In the genomic region with DNA sequence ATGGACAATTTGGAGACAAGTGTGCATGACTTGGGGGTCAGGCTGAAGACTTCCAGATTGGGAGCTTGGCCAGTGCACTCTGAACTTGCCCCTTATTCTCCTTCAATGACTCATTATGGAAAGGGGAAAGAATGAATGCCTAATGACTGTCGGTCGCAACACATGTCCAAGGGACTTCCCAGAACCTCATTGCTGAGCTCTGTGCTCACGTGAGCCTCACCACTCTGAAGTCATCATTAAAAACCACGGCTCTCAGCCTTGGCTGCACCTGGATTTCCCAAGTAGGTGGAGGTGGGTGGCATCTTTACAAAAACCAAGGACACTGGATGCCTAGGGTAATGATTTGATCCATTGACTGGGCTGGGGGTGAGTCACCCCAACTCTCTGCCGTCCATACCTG, we compare ENCODE assay signal across 16 mouse cellular contexts. TPM values are rescaled to one million over a fixed set of nuclear protein-coding genes. Genes with fewer than 3 reads are reported as not detected.
A peak's percentile ranks its signal among the peaks of the same experiment; 100 is the strongest.
DNase-seq lines count a peak whose midpoint lies in the region; ATAC-seq lines count a peak whose summit lies in the region.
"Had no signal": no experiment of that assay in that cellular context is flagged by ENCODE, and none has a peak within 500 bp of the region (broad histone marks: within the 10 kb centered on the region; RNA-seq: fewer than 3 reads in every experiment).

No protein-coding gene starts in this region.

- 79% methylated on average over 5 of the region's 5 CpGs for WGBS in embryonic facial prominence, embryonic 14.5 days
- WGBS in embryonic facial prominence, embryonic 10.5 days, result 89% methylated on average over 5 of the region's 5 CpGs
- WGBS in lung, embryonic 15.5 days, result 82% methylated on average over 5 of the region's 5 CpGs
- whole genome bisulfite sequencing in intestine, embryonic 16.5 days, result 83% methylated on average over 5 of the region's 5 CpGs
- 92% methylated on average over 5 of the region's 5 CpGs for WGBS in midbrain, embryonic 10.5 days

- H3K4me1 ChIP-seq in embryonic facial prominence, embryonic 14.5 days (ENCODE audit: control insufficient read depth, insufficient read depth, low read length), result peaks cover 30% of the 10 kb centered on the region
- H3K4me1 ChIP-seq in embryonic facial prominence, embryonic 10.5 days, result peaks cover 32% of the 10 kb centered on the region
- H3K4me1 ChIP-seq in lung, embryonic 15.5 days, result peaks cover 45% of the 10 kb centered on the region
- H3K4me1 ChIP-seq in intestine, embryonic 16.5 days (ENCODE audit: control insufficient read depth, insufficient read depth, low read length), result peaks cover 24% of the 10 kb centered on the region
- peaks cover 16% of the 10 kb centered on the region; the same call in 1 of the 2 replicates for H3K4me1 ChIP-seq in midbrain, embryonic 10.5 days

- no peak for DNase-seq in embryonic facial prominence, embryonic 14.5 days (ENCODE audit: low spot score)
- no peak for DNase-seq in embryonic facial prominence, embryonic 10.5 days (ENCODE audit: low spot score)
- DNase-seq in lung, adult 18-20 months, result no peak
- DNase-seq in spleen, postnatal 14 days (ENCODE audit: low spot score in 2 of 2), result no peak
- no peak for DNase-seq in midbrain, embryonic 10.5 days (ENCODE audit: low spot score)
- DNase-seq in urinary bladder, postnatal 4 days (ENCODE audit: low spot score in 2 of 2), result no peak
- DNase-seq: cerebellum, postnatal 10 days; gastrocnemius, postnatal 25 days; layer of hippocampus, postnatal 36 days; right cerebral cortex, postnatal 14 days had no signal

- no peaks in the 10 kb centered on the region for H3K9me3 ChIP-seq in embryonic facial prominence, embryonic 14.5 days (ENCODE audit: control insufficient read depth, low read length)
- H3K9me3 ChIP-seq in embryonic facial prominence, embryonic 10.5 days, result no peaks in the 10 kb centered on the region
- no peaks in the 10 kb centered on the region for H3K9me3 ChIP-seq in lung, embryonic 15.5 days
- H3K9me3 ChIP-seq in intestine, embryonic 16.5 days (ENCODE audit: control insufficient read depth, low read length), result no peaks in the 10 kb centered on the region
- H3K9me3 ChIP-seq in midbrain, embryonic 10.5 days (replicated peaks), result no peaks in the 10 kb centered on the region
- H3K9me3 ChIP-seq: embryonic facial prominence, embryonic 12.5 days; heart, embryonic 13.5 days; hindbrain, embryonic 10.5 days had no signal

- no peak overlapping the region for H3K4me2 ChIP-seq in embryonic facial prominence, embryonic 14.5 days (ENCODE audit: low read depth, low read length)
- no peak overlapping the region for H3K4me2 ChIP-seq in lung, embryonic 15.5 days
- H3K4me2 ChIP-seq in intestine, embryonic 16.5 days (ENCODE audit: low read depth, low read length), result no peak overlapping the region
- H3K4me2 ChIP-seq: embryonic facial prominence, embryonic 12.5 days; heart, embryonic 13.5 days; limb, embryonic 12.5 days had no signal

- no peak for ATAC-seq in embryonic facial prominence, embryonic 14.5 days (ENCODE audit: low read depth)
- no peak for ATAC-seq in lung, embryonic 15.5 days (ENCODE audit: borderline replicate concordance, extremely low read depth, low FRiP score, low TSS enrichment)
- no peak for ATAC-seq in intestine, embryonic 16.5 days

- no peaks in the 10 kb centered on the region for H3K27me3 ChIP-seq in embryonic facial prominence, embryonic 14.5 days (replicated peaks; ENCODE audit: control insufficient read depth, insufficient read depth, low read length)
- H3K27me3 ChIP-seq in embryonic facial prominence, embryonic 10.5 days (replicated peaks; ENCODE audit: low read depth, poor library complexity, severe bottlenecking), result no peaks in the 10 kb centered on the region
- H3K27me3 ChIP-seq in lung, embryonic 15.5 days, result no peaks in the 10 kb centered on the region
- H3K27me3 ChIP-seq in intestine, embryonic 16.5 days (replicated peaks; ENCODE audit: control insufficient read depth, insufficient read depth, low read length), result no peaks in the 10 kb centered on the region
- H3K27me3 ChIP-seq in midbrain, embryonic 10.5 days (ENCODE audit: low read depth, poor library complexity, severe bottlenecking), result no peaks in the 10 kb centered on the region
- H3K27me3 ChIP-seq: embryonic facial prominence, embryonic 12.5 days; heart, embryonic 13.5 days; limb, embryonic 12.5 days had no signal

- H3K9ac ChIP-seq in embryonic facial prominence, embryonic 14.5 days (ENCODE audit: low read depth, low read length), result no peak overlapping the region
- H3K9ac ChIP-seq in lung, embryonic 15.5 days, result no peak overlapping the region
- H3K9ac ChIP-seq in intestine, embryonic 16.5 days (ENCODE audit: low read depth, low read length), result no peak overlapping the region
- H3K9ac ChIP-seq: embryonic facial prominence, embryonic 12.5 days; heart, embryonic 13.5 days; limb, embryonic 12.5 days had no signal

- no peaks in the 10 kb centered on the region for H3K36me3 ChIP-seq in embryonic facial prominence, embryonic 14.5 days (ENCODE audit: control insufficient read depth, insufficient read depth, low read length)
- H3K36me3 ChIP-seq in embryonic facial prominence, embryonic 10.5 days (replicated peaks), result no peaks in the 10 kb centered on the region
- H3K36me3 ChIP-seq in lung, embryonic 15.5 days, result no peaks in the 10 kb centered on the region
- H3K36me3 ChIP-seq in intestine, embryonic 16.5 days (ENCODE audit: control insufficient read depth, insufficient read depth, low read length), result no peaks in the 10 kb centered on the region
- H3K36me3 ChIP-seq in midbrain, embryonic 10.5 days, result no peaks in the 10 kb centered on the region
- H3K36me3 ChIP-seq: embryonic facial prominence, embryonic 12.5 days; heart, embryonic 13.5 days; hindbrain, embryonic 10.5 days; limb, embryonic 12.5 days had no signal

- H3K4me3 ChIP-seq in embryonic facial prominence, embryonic 14.5 days (ENCODE audit: low read depth, low read length), result no peak overlapping the region
- no peak overlapping the region for H3K4me3 ChIP-seq in embryonic facial prominence, embryonic 10.5 days
- no peak overlapping the region for H3K4me3 ChIP-seq in lung, embryonic 15.5 days
- no peak overlapping the region for H3K4me3 ChIP-seq in intestine, embryonic 16.5 days (ENCODE audit: low read length)
- H3K4me3 ChIP-seq in midbrain, embryonic 10.5 days, result no peak overlapping the region
- H3K4me3 ChIP-seq: embryonic facial prominence, embryonic 12.5 days; heart, embryonic 13.5 days; hindbrain, embryonic 10.5 days; limb, embryonic 12.5 days had no signal

- 0 out of 2 replicates have a peak overlapping the region, but pooled peaks have one; percentile 87 for H3K27ac ChIP-seq in embryonic facial prominence, embryonic 14.5 days (replicated peaks; ENCODE audit: low read depth, low read length)
- no peak overlapping the region for H3K27ac ChIP-seq in embryonic facial prominence, embryonic 10.5 days (replicated peaks)
- H3K27ac ChIP-seq in lung, embryonic 15.5 days, result peak overlapping the region; percentile 95
- H3K27ac ChIP-seq in intestine, embryonic 16.5 days (ENCODE audit: low read length), result peak overlapping the region; percentile 88; the same call in 1 of the 2 replicates
- H3K27ac ChIP-seq in midbrain, embryonic 10.5 days (replicated peaks), result no peak overlapping the region
- H3K27ac ChIP-seq: hindbrain, embryonic 10.5 days; limb, embryonic 12.5 days had no signal

RNA-seq across cellular contexts. Expression of gene Lactb, which starts 14.8 kb away (rescaled TPM):
- 8.9 and 9.8 TPM in 2 replicates for polyA plus RNA-seq in embryonic facial prominence, embryonic 14.5 days (2014; fragmentation: Nextera tagmentation; extraction: Ambion mirVana)
- 9.0 and 9.8 TPM in 2 replicates for polyA plus RNA-seq in embryonic facial prominence, embryonic 10.5 days (2016; fragmentation: Nextera tagmentation; extraction: Ambion mirVana)
- 6.7 and 7.2 TPM in 2 replicates for polyA plus RNA-seq in lung, embryonic 15.5 days (2015; fragmentation: Nextera tagmentation; extraction: Ambion mirVana)
- polyA plus RNA-seq in intestine, embryonic 16.5 days (2015; fragmentation: Nextera tagmentation; extraction: Ambion mirVana), result 5.6 and 6.7 TPM in 2 replicates
- 8.2 and 9.6 TPM in 2 replicates for polyA plus RNA-seq in midbrain, embryonic 10.5 days (2016; fragmentation: Nextera tagmentation; extraction: Ambion mirVana)

RNA-seq across cellular contexts. Expression of gene Rps27l, which starts 44.2 kb away (rescaled TPM):
- 577 and 678 TPM in 2 replicates for polyA plus RNA-seq in embryonic facial prominence, embryonic 14.5 days (2014; fragmentation: Nextera tagmentation; extraction: Ambion mirVana)
- 777 and 806 TPM in 2 replicates for polyA plus RNA-seq in embryonic facial prominence, embryonic 10.5 days (2016; fragmentation: Nextera tagmentation; extraction: Ambion mirVana)
- polyA plus RNA-seq in lung, embryonic 15.5 days (2015; fragmentation: Nextera tagmentation; extraction: Ambion mirVana), result 602 and 647 TPM in 2 replicates
- polyA plus RNA-seq in intestine, embryonic 16.5 days (2015; fragmentation: Nextera tagmentation; extraction: Ambion mirVana), result 763 and 818 TPM in 2 replicates
- 659 and 790 TPM in 2 replicates for polyA plus RNA-seq in midbrain, embryonic 10.5 days (2016; fragmentation: Nextera tagmentation; extraction: Ambion mirVana)

RNA-seq across cellular contexts. Expression of gene Tpm1, which starts 59.2 kb away (rescaled TPM):
- 985 and 1,264 TPM in 2 replicates for polyA plus RNA-seq in embryonic facial prominence, embryonic 14.5 days (2014; fragmentation: Nextera tagmentation; extraction: Ambion mirVana)
- 331 and 369 TPM in 2 replicates for polyA plus RNA-seq in embryonic facial prominence, embryonic 10.5 days (2016; fragmentation: Nextera tagmentation; extraction: Ambion mirVana)
- 747 and 774 TPM in 2 replicates for polyA plus RNA-seq in lung, embryonic 15.5 days (2015; fragmentation: Nextera tagmentation; extraction: Ambion mirVana)
- polyA plus RNA-seq in intestine, embryonic 16.5 days (2015; fragmentation: Nextera tagmentation; extraction: Ambion mirVana), result 1,080 and 1,114 TPM in 2 replicates
- 263 and 275 TPM in 2 replicates for polyA plus RNA-seq in midbrain, embryonic 10.5 days (2016; fragmentation: Nextera tagmentation; extraction: Ambion mirVana)

Comparison
In these comparisons a context has a peak if more than half of its experiments do, and no peak if none do; other contexts are left out.
1. H3K27ac ChIP-seq: peak in embryonic facial prominence, embryonic 14.5 days (single experiment), lung, embryonic 15.5 days (single experiment) and intestine, embryonic 16.5 days (single experiment); none in embryonic facial prominence, embryonic 10.5 days (single experiment) and midbrain, embryonic 10.5 days (single experiment).